Mouse (Mus musculus) intestine, embryonic 16.5 days (tissue): ENCODE data around the gene Dnajc2. TPM values are rescaled to one million over a fixed set of nuclear protein-coding genes. Genes with fewer than 3 reads are reported as not detected.

ENCODE experiments used
- ATAC-seq: fragments of 200-750 bp; cut with Nextera tagmentation; 2 replicates; pipeline ENCODE4 v1.8.0; 2017; ENCODE audit warnings: moderate TSS enrichment, moderate library complexity
- H3K27ac ChIP-seq: fragments of 300-500 bp; sonication (generic); 2 replicates; pipeline ENCODE4 v1.5.1; 2014; ENCODE audit warnings: mild to moderate bottlenecking, low read length
- H3K27me3 ChIP-seq: fragments of 300-500 bp; sonication (generic); replicated peaks from 2 replicates; pipeline ENCODE4 v1.6.1; 2014; ENCODE audit warnings: low read length, control low read depth, mixed read lengths; ENCODE audit not compliant: control insufficient read depth, insufficient read depth
- H3K36me3 ChIP-seq: fragments of 300-500 bp; sonication (generic); 2 replicates; pipeline ENCODE4 v1.6.1; 2014; ENCODE audit warnings: low read length, control low read depth; ENCODE audit not compliant: control insufficient read depth, insufficient read depth
- H3K4me1 ChIP-seq: fragments of 300-500 bp; sonication (generic); 2 replicates; pipeline ENCODE4 v1.6.1; 2014; ENCODE audit warnings: low read length, control low read depth, mixed read lengths; ENCODE audit not compliant: control insufficient read depth, insufficient read depth
- H3K4me2 ChIP-seq: fragments of 300-500 bp; sonication (generic); 2 replicates; pipeline ENCODE4 v1.6.1; 2014; ENCODE audit warnings: low read depth, low read length, control low read depth
- H3K4me3 ChIP-seq: fragments of 300-500 bp; sonication (generic); 2 replicates; pipeline ENCODE4 v1.5.1; 2014; ENCODE audit warnings: mild to moderate bottlenecking, low read length
- H3K9ac ChIP-seq: fragments of 300-500 bp; sonication (generic); 2 replicates; pipeline ENCODE4 v1.6.1; 2014; ENCODE audit warnings: low read depth, low read length
- H3K9me3 ChIP-seq: fragments of 300-500 bp; sonication (generic); 2 replicates; pipeline ENCODE4 v1.6.1; 2016; ENCODE audit warnings: low read length, control low read depth; ENCODE audit not compliant: control insufficient read depth
- WGBS: fragments of 180-500 bp; shearing (Covaris S2); extraction: QIAGEN DNeasy Blood & Tissue Kit; methylation state at CpG from one replicate; pipeline ENCODE4 v1.1.7; 2014; 5-methylcytosine and 5-hydroxymethylcytosine counted together
- polyA plus RNA-seq: library from polyadenylated mRNA; unstranded; fragments of >200 nt; fragmentation: Nextera tagmentation; extraction: Ambion mirVana; gene quantifications from 2 replicates; pipeline ENCODE4 v1.2.1, GENCODE M21; 2015

The Dnajc2 gene
- polyA plus RNA-seq, 1 experiment from 2014 or later = 63.2 TPM

- Histone ChIP-seq H3K27me3 (no peaks in the 10 kb centered on the region), H3K36me3 (0 out of 2 replicates have a peak, but pooled peaks cover 7% of the 10 kb centered on the region), H3K27ac (no peak overlapping the region), H3K4me2 (peak overlapping the region; percentile 5; the same call in 1 of the 2 replicates), H3K4me3 (peak overlapping the region; percentile 16), H3K9me3 (no peaks in the 10 kb centered on the region), H3K9ac (0 out of 2 replicates have a peak overlapping the region, but pooled peaks have one; percentile 3), H3K4me1 (peaks cover 14% of the 10 kb centered on the region)
- WGBS = 31% methylated on average over 10 of the region's 10 CpGs
- ATAC-seq = no peak
These were observed 49.5 kb downstream of the Dnajc2 start for GRCm38 (mm10) chr5:21735584-21735983.

GRCm38 (mm10) chr5:21735100-21735499 is 50.0 kb downstream of the Dnajc2 start:
- H3K27me3 ChIP-seq = no peaks in the 10 kb centered on the region
- H3K4me1 ChIP-seq = peaks cover 14% of the 10 kb centered on the region
- H3K36me3 ChIP-seq = 0 out of 2 replicates have a peak, but pooled peaks cover 3% of the 10 kb centered on the region
- H3K4me2 ChIP-seq = no peak overlapping the region; the same call in 1 of the 2 replicates
- peak overlapping the region; percentile 16 for H3K4me3 ChIP-seq
- H3K27ac ChIP-seq = no peak overlapping the region
- no peak for ATAC-seq
- 81% methylated on average over 20 of the region's 20 CpGs for WGBS
- no peaks in the 10 kb centered on the region for H3K9me3 ChIP-seq
- no peak overlapping the region for H3K9ac ChIP-seq

GRCm38 (mm10) chr5:21732930-21733329 is 52.1 kb downstream of the Dnajc2 start:
- peak; percentile 25; the same call in 1 of the 2 replicates for ATAC-seq
- Histone ChIP-seq H3K9me3 (no peaks in the 10 kb centered on the region), H3K27me3 (no peaks in the 10 kb centered on the region), H3K27ac (no peak overlapping the region), H3K4me1 (peaks cover 9% of the 10 kb centered on the region), H3K4me2 (no peak overlapping the region), H3K9ac (no peak overlapping the region), H3K36me3 (no peaks in the 10 kb centered on the region), H3K4me3 (no peak overlapping the region)
- 33% methylated on average over 8 of the region's 8 CpGs for WGBS

GRCm38 (mm10) chr5:21732177-21732911 is 52.7 kb downstream of the Dnajc2 start:
- 73% methylated on average over 3 of the region's 3 CpGs for WGBS
- Histone ChIP-seq H3K36me3 (no peaks in the 10 kb centered on the region), H3K4me2 (no peak overlapping the region), H3K4me1 (0 out of 2 replicates have a peak, but pooled peaks cover 5% of the 10 kb centered on the region), H3K27ac (no peak overlapping the region), H3K9me3 (no peaks in the 10 kb centered on the region), H3K4me3 (no peak overlapping the region), H3K27me3 (no peaks in the 10 kb centered on the region), H3K9ac (no peak overlapping the region)
- ATAC-seq = no peak

DNA sequence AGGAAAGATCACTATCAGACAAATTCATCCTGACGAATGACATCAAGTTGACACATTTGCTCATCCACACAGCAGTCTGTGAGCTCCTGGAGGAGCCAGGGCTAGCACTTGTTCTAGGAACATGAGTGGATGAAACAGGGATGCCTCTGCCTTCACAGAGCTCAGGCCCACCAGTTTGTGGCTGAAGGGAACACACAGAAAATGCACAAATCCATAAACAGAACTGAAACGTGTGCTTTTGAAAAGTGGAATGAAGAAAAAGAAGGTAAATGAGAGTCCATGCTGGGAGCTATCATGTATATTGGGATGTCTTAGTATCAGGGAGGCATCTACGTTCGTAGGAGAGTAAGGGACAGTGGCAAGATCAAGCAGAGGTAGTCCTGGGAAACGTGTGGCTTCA is 55.9 kb downstream of the Dnajc2 start:
- H3K4me3 ChIP-seq = no peak overlapping the region
- WGBS = 83% methylated on average over 5 of the region's 5 CpGs

DNA sequence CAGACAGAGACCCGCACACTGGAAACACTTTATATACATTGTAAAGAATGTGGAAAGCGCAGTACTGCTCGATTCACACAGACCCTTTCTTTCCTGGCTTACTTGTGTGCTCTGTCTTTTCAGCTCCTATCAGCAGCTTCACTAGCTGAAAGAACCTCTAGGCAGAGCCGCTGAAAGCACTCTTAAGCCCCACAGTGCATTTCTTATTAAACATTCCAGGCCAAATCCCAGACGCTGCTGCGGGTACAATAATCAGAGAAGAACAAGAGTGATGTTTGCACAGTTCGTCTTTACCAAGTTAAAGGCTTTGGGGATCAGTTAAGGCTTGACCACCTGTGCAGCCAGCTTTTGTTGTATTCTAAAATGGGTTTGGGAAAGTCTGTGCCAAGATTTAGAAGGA is 60.2 kb downstream of the Dnajc2 start:
- H3K4me3 ChIP-seq = no peak overlapping the region
- ATAC-seq = no peak
- H3K36me3 ChIP-seq = no peaks in the 10 kb centered on the region
- no peak overlapping the region for H3K4me2 ChIP-seq
- 34% methylated on average over 7 of the region's 7 CpGs for WGBS
- peak overlapping the region; percentile 20 for H3K27ac ChIP-seq
- H3K27me3 ChIP-seq = no peaks in the 10 kb centered on the region
- H3K4me1 ChIP-seq = no peaks in the 10 kb centered on the region
- peak overlapping the region; percentile 27; the same call in 1 of the 2 replicates for H3K9ac ChIP-seq
- H3K9me3 ChIP-seq = no peaks in the 10 kb centered on the region

More for the DNA sequence above, 55.9 kb downstream of the Dnajc2 start:
- no peak overlapping the region for H3K4me2 ChIP-seq
- no peak for ATAC-seq
- H3K4me1 ChIP-seq = 0 out of 2 replicates have a peak, but pooled peaks cover 5% of the 10 kb centered on the region
- H3K9ac ChIP-seq = no peak overlapping the region
- no peaks in the 10 kb centered on the region for H3K36me3 ChIP-seq
- no peaks in the 10 kb centered on the region for H3K27me3 ChIP-seq
- H3K27ac ChIP-seq = no peak overlapping the region
- no peaks in the 10 kb centered on the region for H3K9me3 ChIP-seq

- 62% methylated on average over 1 of the region's 1 CpGs for WGBS
- no peak for ATAC-seq
- H3K27ac ChIP-seq = peak overlapping the region; percentile 20
These were observed 60.6 kb downstream of the Dnajc2 start for GRCm38 (mm10) chr5:21724427-21724826.

GRCm38 (mm10) chr5:21719209-21719608 is 65.8 kb downstream of the Dnajc2 start:
- no peak overlapping the region for H3K4me2 ChIP-seq
- H3K27ac ChIP-seq = no peak overlapping the region
- H3K4me1 ChIP-seq = no peaks in the 10 kb centered on the region
- H3K9ac ChIP-seq = no peak overlapping the region
- 95% methylated on average over 2 of the region's 2 CpGs for WGBS
- H3K9me3 ChIP-seq = no peaks in the 10 kb centered on the region
- H3K27me3 ChIP-seq = no peaks in the 10 kb centered on the region
- no peak for ATAC-seq
- no peaks in the 10 kb centered on the region for H3K36me3 ChIP-seq
- H3K4me3 ChIP-seq = no peak overlapping the region

More at GRCm38 (mm10) chr5:21724427-21724826, 60.6 kb downstream of the Dnajc2 start:
- no peaks in the 10 kb centered on the region for H3K36me3 ChIP-seq
- H3K4me1 ChIP-seq = no peaks in the 10 kb centered on the region
- no peak overlapping the region for H3K4me3 ChIP-seq
- no peak overlapping the region for H3K9ac ChIP-seq
- no peak overlapping the region for H3K4me2 ChIP-seq
- H3K27me3 ChIP-seq = no peaks in the 10 kb centered on the region
- H3K9me3 ChIP-seq = no peaks in the 10 kb centered on the region

GRCm38 (mm10) chr5:21718546-21718945 is 66.5 kb downstream of the Dnajc2 start:
- ATAC-seq = no peak
- no peak overlapping the region for H3K9ac ChIP-seq
- no peaks in the 10 kb centered on the region for H3K27me3 ChIP-seq
- H3K27ac ChIP-seq = no peak overlapping the region
- H3K4me3 ChIP-seq = no peak overlapping the region
- H3K9me3 ChIP-seq = no peaks in the 10 kb centered on the region
- H3K4me1 ChIP-seq = no peaks in the 10 kb centered on the region
- 83% methylated on average over 5 of the region's 5 CpGs for WGBS
- H3K36me3 ChIP-seq = no peaks in the 10 kb centered on the region
- no peak overlapping the region for H3K4me2 ChIP-seq
